Mouse (Mus musculus) hindbrain, embryonic 13.5 days (tissue): ENCODE results near the gene Srrm2. TPM values are rescaled to one million over a fixed set of nuclear protein-coding genes. Genes with fewer than 3 reads are reported as not detected.

Experiments
- ATAC-seq: fragments of 200-750 bp; cut with Nextera tagmentation; 2 replicates; pipeline ENCODE4 v1.8.0; 2017; ENCODE audit warnings: moderate TSS enrichment; ENCODE audit not compliant: low FRiP score
- H3K27ac ChIP-seq: fragments of 300-500 bp; sonication (generic); 2 replicates; pipeline ENCODE4 v1.5.1; 2015; ENCODE audit warnings: inconsistent platforms, mild to moderate bottlenecking, moderate library complexity
- H3K27me3 ChIP-seq: fragments of 300-500 bp; sonication (generic); 2 replicates; pipeline ENCODE4 v1.6.1; 2015; ENCODE audit warnings: mild to moderate bottlenecking, inconsistent platforms
- H3K36me3 ChIP-seq: fragments of 300-500 bp; sonication (generic); 2 replicates; pipeline ENCODE4 v1.6.1; 2015; ENCODE audit warnings: mild to moderate bottlenecking, inconsistent platforms
- H3K4me1 ChIP-seq: fragments of 300-500 bp; sonication (generic); replicated peaks from 2 replicates; pipeline ENCODE4 v1.6.1; 2015; ENCODE audit warnings: inconsistent platforms
- H3K4me2 ChIP-seq: fragments of 300-500 bp; sonication (generic); 2 replicates; pipeline ENCODE4 v1.6.1; 2015; ENCODE audit warnings: inconsistent platforms, mild to moderate bottlenecking, moderate library complexity
- H3K4me3 ChIP-seq: fragments of 300-500 bp; sonication (generic); 2 replicates; pipeline ENCODE4 v1.5.1; 2015; ENCODE audit warnings: mild to moderate bottlenecking, inconsistent platforms
- H3K9ac ChIP-seq: fragments of 300-500 bp; sonication (generic); 2 replicates; pipeline ENCODE4 v1.6.1; 2015; ENCODE audit warnings: mild to moderate bottlenecking, inconsistent platforms
- H3K9me3 ChIP-seq: fragments of 300-500 bp; sonication (generic); 2 replicates; pipeline ENCODE4 v1.6.1; 2016; ENCODE audit warnings: inconsistent platforms
- WGBS: fragments of 180-500 bp; shearing (Covaris S2); methylation state at CpG from one replicate; pipeline ENCODE4 v1.1.7; 2015; 5-methylcytosine and 5-hydroxymethylcytosine counted together
- microRNA-seq: library from miRNA; unstranded; fragments of <30 nt; microRNA quantifications from one replicate; pipeline ENCODE4, GENCODE M21; 2016
- polyA plus RNA-seq: library from polyadenylated mRNA; unstranded; fragments of >200 nt; fragmentation: Nextera tagmentation; extraction: Ambion mirVana; gene quantifications from 2 replicates; pipeline ENCODE4 v1.2.1, GENCODE M21; 2015

The Srrm2 gene
- polyA plus RNA-seq, 1 experiment from 2014 or later = 583 TPM

GRCm38 (mm10) chr17:23850028-23850427 is 59.7 kb downstream of the Srrm2 start:
- Histone ChIP-seq H3K4me1 (no peaks in the 10 kb centered on the region), H3K27ac (no peak overlapping the region), H3K27me3 (no peaks in the 10 kb centered on the region; the same call in 1 of the 2 replicates), H3K36me3 (no peaks in the 10 kb centered on the region), H3K4me3 (no peak overlapping the region), H3K9me3 (no peaks in the 10 kb centered on the region), H3K4me2 (no peak overlapping the region), H3K9ac (no peak overlapping the region)
- WGBS = 60% methylated on average over 2 of the region's 2 CpGs
- ATAC-seq = no peak

- no peak for ATAC-seq
- no peak overlapping the region for H3K27ac ChIP-seq
Measured at GRCm38 (mm10) chr17:23850853-23851749, 60.8 kb downstream of the Srrm2 start.

GRCm38 (mm10) chr17:23853292-23853691 is 63.0 kb downstream of the Srrm2 start:
- 0 out of 2 replicates have a peak, but pooled peaks have one; percentile 28 for ATAC-seq
- Histone ChIP-seq H3K9me3 (no peaks in the 10 kb centered on the region), H3K27ac (no peak overlapping the region), H3K36me3 (no peaks in the 10 kb centered on the region), H3K27me3 (no peaks in the 10 kb centered on the region; the same call in 1 of the 2 replicates), H3K4me3 (no peak overlapping the region), H3K4me2 (no peak overlapping the region), H3K4me1 (no peaks in the 10 kb centered on the region), H3K9ac (no peak overlapping the region)
- WGBS = 33% methylated on average over 5 of the region's 5 CpGs

More at GRCm38 (mm10) chr17:23850853-23851749, 60.8 kb downstream of the Srrm2 start:
- Histone ChIP-seq H3K4me1 (no peaks in the 10 kb centered on the region), H3K27me3 (no peaks in the 10 kb centered on the region; the same call in 1 of the 2 replicates), H3K9me3 (no peaks in the 10 kb centered on the region), H3K4me2 (no peak overlapping the region), H3K9ac (no peak overlapping the region), H3K4me3 (no peak overlapping the region), H3K36me3 (no peaks in the 10 kb centered on the region)
- WGBS = 63% methylated on average over 18 of the region's 19 CpGs

- Histone ChIP-seq H3K36me3 (no peaks in the 10 kb centered on the region), H3K27ac (no peak overlapping the region), H3K4me3 (no peak overlapping the region), H3K4me1 (no peaks in the 10 kb centered on the region), H3K9ac (no peak overlapping the region), H3K4me2 (no peak overlapping the region), H3K9me3 (no peaks in the 10 kb centered on the region), H3K27me3 (no peaks in the 10 kb centered on the region; the same call in 1 of the 2 replicates)
- 89% methylated on average over 10 of the region's 10 CpGs for WGBS
- ATAC-seq = no peak
Measured at GRCm38 (mm10) chr17:23854229-23854765, 64.0 kb downstream of the Srrm2 start.

- H3K36me3 ChIP-seq = no peaks in the 10 kb centered on the region
- no peaks in the 10 kb centered on the region for H3K9me3 ChIP-seq
- H3K27ac ChIP-seq = no peak overlapping the region
- no peak overlapping the region for H3K4me2 ChIP-seq
- no peaks in the 10 kb centered on the region for H3K4me1 ChIP-seq
- H3K9ac ChIP-seq = no peak overlapping the region
- 91% methylated on average over 6 of the region's 6 CpGs for WGBS
- H3K4me3 ChIP-seq = no peak overlapping the region
- ATAC-seq = no peak
- no peaks in the 10 kb centered on the region; the same call in 1 of the 2 replicates for H3K27me3 ChIP-seq
Measured at GRCm38 (mm10) chr17:23857193-23857592, 66.9 kb downstream of the Srrm2 start.

GRCm38 (mm10) chr17:23857913-23858312 is 67.6 kb downstream of the Srrm2 start:
- ATAC-seq = no peak
- Histone ChIP-seq H3K27me3 (no peaks in the 10 kb centered on the region; the same call in 1 of the 2 replicates), H3K4me3 (no peak overlapping the region), H3K36me3 (no peaks in the 10 kb centered on the region), H3K9ac (no peak overlapping the region), H3K27ac (no peak overlapping the region), H3K4me2 (no peak overlapping the region), H3K4me1 (no peaks in the 10 kb centered on the region), H3K9me3 (no peaks in the 10 kb centered on the region)
- WGBS = 86% methylated on average over 2 of the region's 2 CpGs

- Histone ChIP-seq H3K36me3 (no peaks in the 10 kb centered on the region), H3K27me3 (no peaks in the 10 kb centered on the region), H3K4me1 (no peaks in the 10 kb centered on the region), H3K9ac (no peak overlapping the region), H3K4me3 (no peak overlapping the region), H3K9me3 (no peaks in the 10 kb centered on the region), H3K27ac (no peak overlapping the region), H3K4me2 (no peak overlapping the region)
- WGBS = 84% methylated on average over 4 of the region's 4 CpGs
- ATAC-seq = no peak
Measured at GRCm38 (mm10) chr17:23862926-23863325, 72.6 kb downstream of the Srrm2 start.

GRCm38 (mm10) chr17:23867756-23868155 is 77.4 kb downstream of the Srrm2 start, which contains the start of gene Prss21:
Gene Prss21 (plus strand): TSS chr17:23868056.
- 89% methylated on average over 15 of the region's 15 CpGs for WGBS
- H3K9ac ChIP-seq = no peak within 1 kb of the TSS
- H3K36me3 ChIP-seq = no peaks in the 10 kb centered on the region
- ATAC-seq = no peak
- H3K4me1 ChIP-seq = no peaks in the 10 kb centered on the region
- H3K27ac ChIP-seq = no peak within 1 kb of the TSS
- H3K4me3 ChIP-seq = no peak within 1 kb of the TSS
- H3K4me2 ChIP-seq = no peak within 1 kb of the TSS
- no peaks in the 10 kb centered on the region for H3K9me3 ChIP-seq
- H3K27me3 ChIP-seq = no peaks in the 10 kb centered on the region

- H3K9ac ChIP-seq = no peak overlapping the region
- H3K4me1 ChIP-seq = no peaks in the 10 kb centered on the region
- no peaks in the 10 kb centered on the region for H3K36me3 ChIP-seq
- H3K27ac ChIP-seq = no peak overlapping the region
- H3K9me3 ChIP-seq = no peaks in the 10 kb centered on the region
- no peak for ATAC-seq
- no peak overlapping the region for H3K4me3 ChIP-seq
- H3K4me2 ChIP-seq = no peak overlapping the region
- H3K27me3 ChIP-seq = no peaks in the 10 kb centered on the region
- 91% methylated on average over 11 of the region's 11 CpGs for WGBS
Measured at GRCm38 (mm10) chr17:23868513-23868912, 78.2 kb downstream of the Srrm2 start.

Small RNA genes within 50 kb of the gene (microRNA-seq; reads per million reads assigned to microRNA genes)
- 1.4 reads per million for gene Mir5125

Other genes with a start within 250 kb of the Srrm2 start
- gene Zfp213, start 226.3 kb upstream of the Srrm2 start, polyA plus RNA-seq = 17.7 and 18.2 TPM in 2 replicates
- 28.2 and 28.3 TPM in 2 replicates for gene Zfp13, start 191.0 kb upstream of the Srrm2 start, polyA plus RNA-seq
- 0.13 and 0.22 TPM in 2 replicates for gene Zscan10, start 189.7 kb upstream of the Srrm2 start, polyA plus RNA-seq
- gene Mmp25, start 145.3 kb upstream of the Srrm2 start, polyA plus RNA-seq = 1.2 and 1.7 TPM in 2 replicates
- gene Bicdl2, start 130.0 kb upstream of the Srrm2 start, polyA plus RNA-seq = 0.10 TPM in 1 of 2 replicates, not detected in the other
- gene Hcfc1r1, start 116.9 kb upstream of the Srrm2 start, polyA plus RNA-seq = 108 and 109 TPM in 2 replicates
- gene Thoc6, start 116.7 kb upstream of the Srrm2 start, polyA plus RNA-seq = 47.2 and 50.2 TPM in 2 replicates
- 2.7 and 3.4 TPM in 2 replicates for gene Tnfrsf12a, start 113.1 kb upstream of the Srrm2 start, polyA plus RNA-seq
- 0.61 and 0.85 TPM in 2 replicates for gene Cldn6, start 111.3 kb upstream of the Srrm2 start, polyA plus RNA-seq
- gene Cldn9, start 106.5 kb upstream of the Srrm2 start, polyA plus RNA-seq = 1.4 and 2.5 TPM in 2 replicates
- gene 1520401A03Rik, start 67.7 kb upstream of the Srrm2 start, polyA plus RNA-seq = 0.06 and 0.27 TPM in 2 replicates
- gene Pkmyt1, start 64.2 kb upstream of the Srrm2 start, polyA plus RNA-seq = 18.0 and 18.8 TPM in 2 replicates
- gene Paqr4, start 49.7 kb upstream of the Srrm2 start, polyA plus RNA-seq = 54.3 and 58.2 TPM in 2 replicates
- 0.55 and 0.83 TPM in 2 replicates for gene Kremen2, start 44.7 kb upstream of the Srrm2 start, polyA plus RNA-seq
- gene Flywch1, start 18.9 kb upstream of the Srrm2 start, polyA plus RNA-seq = 224 and 228 TPM in 2 replicates
- gene Flywch2, start 4.5 kb upstream of the Srrm2 start, polyA plus RNA-seq = 68.1 and 79.0 TPM in 2 replicates
- 1,330 and 1,360 TPM in 2 replicates for gene Elob, start 38.6 kb downstream of the Srrm2 start, polyA plus RNA-seq
- 0.30 TPM in 2 replicates for gene Prss33, start 45.5 kb downstream of the Srrm2 start, polyA plus RNA-seq
- not detected in 2 replicates for gene Prss32, start 53.3 kb downstream of the Srrm2 start, polyA plus RNA-seq
- gene Prss41, start 53.6 kb downstream of the Srrm2 start, polyA plus RNA-seq = 0.86 and 0.98 TPM in 2 replicates
- gene Prss21, start 77.5 kb downstream of the Srrm2 start, polyA plus RNA-seq = not detected in 2 replicates
- gene Dcpp1, start 90.3 kb downstream of the Srrm2 start, polyA plus RNA-seq = not detected in 2 replicates
- gene Dcpp2, start 90.3 kb downstream of the Srrm2 start, polyA plus RNA-seq = not detected in 2 replicates
- not detected in 2 replicates for gene Dcpp3, start 126.9 kb downstream of the Srrm2 start, polyA plus RNA-seq
- not detected in 2 replicates for gene Sbp, start 151.1 kb downstream of the Srrm2 start, polyA plus RNA-seq
- not detected in 2 replicates for gene Sbpl, start 164.7 kb downstream of the Srrm2 start, polyA plus RNA-seq
- gene Prss30, start 190.0 kb downstream of the Srrm2 start, polyA plus RNA-seq = not detected in 2 replicates
- gene Prss22, start 207.6 kb downstream of the Srrm2 start, polyA plus RNA-seq = not detected in 2 replicates
- 0.26 and 0.48 TPM in 2 replicates for gene Prss27, start 247.6 kb downstream of the Srrm2 start, polyA plus RNA-seq